Mouse (Mus musculus) intestine, embryonic 14.5 days (tissue): ENCODE measurements around the gene Mapk8ip1. TPM values are rescaled to one million over a fixed set of nuclear protein-coding genes. Genes with fewer than 3 reads are reported as not detected.
A peak's percentile ranks its signal among the peaks of the same experiment; 100 is the strongest.

ENCODE experiments used
- ATAC-seq: fragments of 200-750 bp; cut with Nextera tagmentation; replicated peaks from 2 replicates; pipeline ENCODE4 v1.8.0; 2017; ENCODE audit warnings: low read depth, moderate number of reproducible peaks, moderate TSS enrichment, moderate library complexity; ENCODE audit not compliant: low FRiP score, low TSS enrichment
- DNase-seq: peaks from one replicate; pipeline ENCODE4 v3.0.0-alpha.2; 2018; ENCODE audit warnings: low spot score
- H3K27ac ChIP-seq: fragments of 300-500 bp; sonication (generic); 2 replicates; pipeline ENCODE4 v1.5.1; 2014; ENCODE audit warnings: low read depth, mild to moderate bottlenecking, control low read depth
- H3K27me3 ChIP-seq: fragments of 300-500 bp; sonication (generic); replicated peaks from 2 replicates; pipeline ENCODE4 v1.6.1; 2014; ENCODE audit warnings: low read length, control low read depth; ENCODE audit not compliant: control insufficient read depth, insufficient read depth
- H3K36me3 ChIP-seq: fragments of 300-500 bp; sonication (generic); 2 replicates; pipeline ENCODE4 v1.6.1; 2014; ENCODE audit warnings: low read length, control low read depth; ENCODE audit not compliant: control insufficient read depth, insufficient read depth
- H3K4me1 ChIP-seq: fragments of 300-500 bp; sonication (generic); replicated peaks from 2 replicates; pipeline ENCODE4 v1.6.1; 2014; ENCODE audit warnings: low read length, control low read depth, mixed read lengths; ENCODE audit not compliant: control insufficient read depth, insufficient read depth
- H3K4me2 ChIP-seq: fragments of 300-500 bp; sonication (generic); 2 replicates; pipeline ENCODE4 v1.6.1; 2014; ENCODE audit warnings: low read length
- H3K4me3 ChIP-seq: fragments of 300-500 bp; sonication (generic); 2 replicates; pipeline ENCODE4 v1.5.1; 2014; ENCODE audit warnings: low read depth, low read length, control low read depth, mixed read lengths
- H3K9ac ChIP-seq: fragments of 300-500 bp; sonication (generic); 2 replicates; pipeline ENCODE4 v1.6.1; 2014; ENCODE audit warnings: mild to moderate bottlenecking, low read length
- H3K9me3 ChIP-seq: fragments of 300-500 bp; sonication (generic); 2 replicates; pipeline ENCODE4 v1.6.1; 2016; ENCODE audit warnings: low read length, control low read depth; ENCODE audit not compliant: control insufficient read depth
- WGBS: fragments of 180-500 bp; shearing (Covaris S2); extraction: QIAGEN DNeasy Blood & Tissue Kit; methylation state at CpG from one replicate; pipeline ENCODE4 v1.1.7; 2014; 5-methylcytosine and 5-hydroxymethylcytosine counted together
- polyA plus RNA-seq: library from polyadenylated mRNA; unstranded; fragments of >200 nt; fragmentation: Nextera tagmentation; extraction: Ambion mirVana; gene quantifications from 2 replicates; pipeline ENCODE4 v1.2.1, GENCODE M21; 2014

Mapk8ip1 gene
- polyA plus RNA-seq, result 11.8 and 13.2 TPM in 2 replicates

GRCm38 (mm10) chr2:92401091-92401561, at the start of gene Mapk8ip1:
Gene Mapk8ip1 (minus strand): TSS chr2:92401263.
- peak; percentile 70 for DNase-seq
- Histone ChIP-seq H3K36me3 (peaks cover 17% of the 10 kb centered on the region), H3K4me1 (0 out of 2 replicates have a peak, but pooled peaks cover 6% of the 10 kb centered on the region), H3K27ac (no peak within 1 kb of the TSS), H3K27me3 (peaks cover 7% of the 10 kb centered on the region; the same call in 1 of the 2 replicates), H3K4me3 (peak within 1 kb of the TSS; percentile 53), H3K9me3 (no peaks in the 10 kb centered on the region), H3K4me2 (peak within 1 kb of the TSS; percentile 83), H3K9ac (peak within 1 kb of the TSS; percentile 47)
- WGBS, result 4% methylated on average over 24 of the region's 59 CpGs
- peak; percentile 78 for ATAC-seq

- Histone ChIP-seq H3K9ac (no peak overlapping the region), H3K4me1 (no peaks in the 10 kb centered on the region), H3K27me3 (no peaks in the 10 kb centered on the region), H3K4me3 (no peak overlapping the region), H3K27ac (no peak overlapping the region), H3K4me2 (no peak overlapping the region), H3K36me3 (0 out of 2 replicates have a peak, but pooled peaks cover under 1% of the 10 kb centered on the region), H3K9me3 (no peaks in the 10 kb centered on the region)
- ATAC-seq (no peak), DNase-seq (no peak)
- WGBS, result 73% methylated on average over 7 of the region's 7 CpGs
These were observed 46.2 kb upstream of the Mapk8ip1 start for GRCm38 (mm10) chr2:92447121-92447740.

GRCm38 (mm10) chr2:92446656-92447055, 45.6 kb upstream of the Mapk8ip1 start:
- WGBS, result 86% methylated on average over 8 of the region's 8 CpGs
- no peaks in the 10 kb centered on the region for H3K27me3 ChIP-seq

GRCm38 (mm10) chr2:92445890-92446289, 44.8 kb upstream of the Mapk8ip1 start:
- H3K4me3 ChIP-seq, result no peak overlapping the region
- no peaks in the 10 kb centered on the region for H3K4me1 ChIP-seq
- ATAC-seq (no peak), DNase-seq (no peak)
- H3K27me3 ChIP-seq, result no peaks in the 10 kb centered on the region
- H3K36me3 ChIP-seq, result no peaks in the 10 kb centered on the region
- no peak overlapping the region for H3K9ac ChIP-seq
- H3K27ac ChIP-seq, result no peak overlapping the region
- H3K4me2 ChIP-seq, result no peak overlapping the region
- WGBS, result 39% methylated on average over 9 of the region's 9 CpGs
- H3K9me3 ChIP-seq, result no peaks in the 10 kb centered on the region

More at GRCm38 (mm10) chr2:92446656-92447055, 45.6 kb upstream of the Mapk8ip1 start:
- DNase-seq (no peak), ATAC-seq (no peak)
- H3K36me3 ChIP-seq, result no peaks in the 10 kb centered on the region
- no peak overlapping the region for H3K9ac ChIP-seq
- no peaks in the 10 kb centered on the region for H3K9me3 ChIP-seq
- H3K4me1 ChIP-seq, result no peaks in the 10 kb centered on the region
- no peak overlapping the region for H3K4me2 ChIP-seq
- H3K27ac ChIP-seq, result no peak overlapping the region
- H3K4me3 ChIP-seq, result no peak overlapping the region

- H3K27me3 ChIP-seq, result no peaks in the 10 kb centered on the region
- no peak overlapping the region for H3K4me2 ChIP-seq
- no peak overlapping the region for H3K9ac ChIP-seq
- H3K4me3 ChIP-seq, result no peak overlapping the region
- H3K9me3 ChIP-seq, result no peaks in the 10 kb centered on the region
- no peaks in the 10 kb centered on the region for H3K36me3 ChIP-seq
- DNase-seq (no peak), ATAC-seq (no peak)
- H3K4me1 ChIP-seq, result no peaks in the 10 kb centered on the region
- 51% methylated on average over 4 of the region's 4 CpGs for WGBS
- no peak overlapping the region for H3K27ac ChIP-seq
These were observed 43.3 kb upstream of the Mapk8ip1 start for GRCm38 (mm10) chr2:92444376-92444775.

- ATAC-seq (no peak), DNase-seq (no peak)
- no peaks in the 10 kb centered on the region for H3K27me3 ChIP-seq
- 77% methylated on average over 4 of the region's 4 CpGs for WGBS
- H3K4me2 ChIP-seq, result no peak overlapping the region
- no peaks in the 10 kb centered on the region for H3K4me1 ChIP-seq
- H3K36me3 ChIP-seq, result no peaks in the 10 kb centered on the region
- no peaks in the 10 kb centered on the region for H3K9me3 ChIP-seq
- H3K4me3 ChIP-seq, result no peak overlapping the region
- no peak overlapping the region for H3K27ac ChIP-seq
- no peak overlapping the region for H3K9ac ChIP-seq
These were observed 42.2 kb upstream of the Mapk8ip1 start for GRCm38 (mm10) chr2:92443313-92443712.

- Histone ChIP-seq H3K9me3 (no peaks in the 10 kb centered on the region), H3K36me3 (no peaks in the 10 kb centered on the region), H3K4me1 (no peaks in the 10 kb centered on the region), H3K27ac (no peak overlapping the region), H3K27me3 (no peaks in the 10 kb centered on the region), H3K4me3 (no peak overlapping the region), H3K4me2 (no peak overlapping the region), H3K9ac (no peak overlapping the region)
- WGBS, result 79% methylated on average over 12 of the region's 12 CpGs
- DNase-seq, result no peak
- no peak for ATAC-seq
These were observed 41.4 kb upstream of the Mapk8ip1 start for GRCm38 (mm10) chr2:92442419-92443001.

GRCm38 (mm10) chr2:92440432-92440831, 39.4 kb upstream of the Mapk8ip1 start:
- Histone ChIP-seq H3K27ac (no peak overlapping the region), H3K4me1 (no peaks in the 10 kb centered on the region), H3K27me3 (no peaks in the 10 kb centered on the region), H3K36me3 (no peaks in the 10 kb centered on the region), H3K9me3 (no peaks in the 10 kb centered on the region), H3K4me3 (no peak overlapping the region), H3K9ac (no peak overlapping the region), H3K4me2 (no peak overlapping the region)
- DNase-seq (no peak), ATAC-seq (no peak)
- WGBS, result 46% methylated on average over 6 of the region's 6 CpGs
